Mouse (Mus musculus) small intestine, adult 2 months (tissue): ENCODE measurements around the gene Gm37240. TPM values are rescaled to one million over a fixed set of nuclear protein-coding genes. Genes with fewer than 3 reads are reported as not detected.
A peak's percentile ranks its signal among the peaks of the same experiment; 100 is the strongest.

ENCODE experiments used
- H3K27ac ChIP-seq: fragments of 200-500 bp; 2 replicates; pipeline ENCODE4 v1.5.1; 2012; ENCODE audit warnings: low read depth, low read length, control low read depth, inconsistent platforms; ENCODE audit not compliant: insufficient read depth
- H3K27me3 ChIP-seq: fragments of 200-500 bp; 2 replicates; pipeline ENCODE4 v1.6.1; 2012; ENCODE audit warnings: mild to moderate bottlenecking, moderate library complexity, low read length, inconsistent platforms; ENCODE audit not compliant: control insufficient read depth, insufficient read depth
- H3K36me3 ChIP-seq: fragments of 200-500 bp; 2 replicates; pipeline ENCODE4 v1.6.1; 2012; ENCODE audit warnings: mild to moderate bottlenecking, low read length, control low read depth, inconsistent platforms; ENCODE audit not compliant: control insufficient read depth, insufficient read depth
- H3K4me1 ChIP-seq: fragments of 200-500 bp; 2 replicates; pipeline ENCODE4 v1.6.1; 2012; ENCODE audit warnings: low read length, inconsistent platforms, mixed read lengths; ENCODE audit not compliant: control insufficient read depth, insufficient read depth, insufficient read length
- H3K4me3 ChIP-seq: fragments of 200-500 bp; 2 replicates; pipeline ENCODE4 v1.5.1; 2012; ENCODE audit warnings: low read depth, mild to moderate bottlenecking, control low read depth, inconsistent platforms, low read length, moderate library complexity
- CTCF ChIP-seq: fragments of 200-500 bp; IDR thresholded peaks from 2 replicates; pipeline ENCODE4 v1.5.1; 2012; ENCODE audit warnings: low read depth, mild to moderate bottlenecking, control low read depth, inconsistent platforms, low read length, moderate library complexity, mixed read lengths; ENCODE audit not compliant: insufficient replicate concordance, insufficient read length; ENCODE audit errors: extremely low read depth
- POLR2A ChIP-seq: fragments of 200-500 bp; IDR thresholded peaks from 2 replicates; pipeline ENCODE4 v1.6.1; 2012; ENCODE audit warnings: low read depth, mild to moderate bottlenecking, control low read depth, inconsistent platforms, low read length, moderate library complexity
- WGBS: fragments of 180-500 bp; shearing (Covaris S2); methylation state at CpG from one replicate; pipeline ENCODE4 v1.1.7; 2018; 5-methylcytosine and 5-hydroxymethylcytosine counted together
- polyA plus RNA-seq: library from polyadenylated mRNA; depleted of rRNA; stranded (reverse); fragments of >200 nt; gene quantifications from 2 replicates; pipeline ENCODE4 v1.2.3, GENCODE M21; 2012

The Gm37240 gene
- polyA plus RNA-seq, 1 experiment: 58.2 TPM

GRCm38 (mm10) chr3:84955011-84955775 lies 932.1 kb downstream of the Gm37240 start:
- WGBS: 94% methylated on average over 8 of the region's 8 CpGs
- H3K27me3 ChIP-seq: no peaks in the 10 kb centered on the region
- no peak for TF ChIP-seq POLR2A
- no peak for TF ChIP-seq CTCF
- peaks cover 8% of the 10 kb centered on the region for H3K36me3 ChIP-seq
- no peak overlapping the region for H3K4me3 ChIP-seq
- H3K4me1 ChIP-seq: no peaks in the 10 kb centered on the region
- H3K27ac ChIP-seq: no peak overlapping the region

DNA sequence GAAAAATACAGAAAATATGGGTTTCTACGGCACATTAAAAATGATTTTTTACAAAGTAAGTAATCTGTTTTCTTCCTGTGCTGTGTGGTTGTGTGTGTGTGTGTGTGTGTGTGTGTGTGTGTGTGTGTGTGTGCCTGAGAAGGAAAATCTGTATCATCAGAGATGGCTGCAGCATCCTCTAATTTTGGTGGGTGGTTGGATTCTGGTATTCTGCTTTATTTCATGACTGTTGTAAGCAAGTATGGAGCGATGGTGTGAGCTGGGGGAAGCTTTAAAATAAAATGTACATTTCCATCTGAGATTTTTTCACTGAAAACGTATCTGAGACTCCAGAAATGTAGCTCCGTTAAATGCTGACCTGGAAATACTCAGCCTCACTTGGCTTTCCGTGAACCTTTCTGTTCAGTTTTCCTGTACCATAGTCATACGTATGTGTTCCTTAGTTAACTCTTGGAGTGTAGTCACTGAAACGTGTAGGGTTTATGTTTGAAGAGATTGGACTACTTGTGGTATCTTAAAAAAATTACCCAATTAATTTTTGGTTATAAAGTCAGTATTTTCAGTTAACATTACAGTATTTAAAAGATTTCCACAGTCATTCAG lies 934.6 kb downstream of the Gm37240 start:
- H3K4me1 ChIP-seq: no peaks in the 10 kb centered on the region
- H3K36me3 ChIP-seq: no peaks in the 10 kb centered on the region; the same call in 1 of the 2 replicates
- H3K27ac ChIP-seq: no peak overlapping the region
- TF ChIP-seq CTCF (no peak), POLR2A (no peak)
- H3K4me3 ChIP-seq: no peak overlapping the region
- no peaks in the 10 kb centered on the region for H3K27me3 ChIP-seq
- 82% methylated on average over 7 of the region's 7 CpGs for WGBS

DNA sequence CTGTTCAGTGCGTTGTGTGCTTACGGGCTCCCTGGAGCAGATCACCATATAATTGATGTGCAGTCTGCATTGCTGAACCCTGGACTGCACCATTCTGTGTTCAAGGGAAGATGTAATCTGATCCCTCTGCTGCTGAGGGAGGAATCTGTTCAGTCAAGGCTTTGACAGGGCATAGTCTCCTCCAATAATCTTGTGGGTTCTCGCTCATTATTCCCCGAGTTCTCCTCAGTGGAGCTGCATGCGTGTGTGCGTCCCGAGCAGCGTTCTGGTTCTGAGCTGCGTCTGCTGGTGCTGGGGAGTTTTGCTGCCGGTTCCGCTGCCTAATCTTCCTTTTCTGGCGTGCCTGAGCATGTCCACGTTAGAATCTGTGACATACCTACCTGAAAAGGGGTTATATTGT lies 935.2 kb downstream of the Gm37240 start:
- Histone ChIP-seq H3K4me1 (no peaks in the 10 kb centered on the region), H3K27me3 (no peaks in the 10 kb centered on the region), H3K4me3 (peak overlapping the region; percentile 39), H3K27ac (no peak overlapping the region), H3K36me3 (no peaks in the 10 kb centered on the region; the same call in 1 of the 2 replicates)
- WGBS: 34% methylated on average over 13 of the region's 13 CpGs
- TF ChIP-seq CTCF: no peak
- TF ChIP-seq POLR2A: no peak

DNA sequence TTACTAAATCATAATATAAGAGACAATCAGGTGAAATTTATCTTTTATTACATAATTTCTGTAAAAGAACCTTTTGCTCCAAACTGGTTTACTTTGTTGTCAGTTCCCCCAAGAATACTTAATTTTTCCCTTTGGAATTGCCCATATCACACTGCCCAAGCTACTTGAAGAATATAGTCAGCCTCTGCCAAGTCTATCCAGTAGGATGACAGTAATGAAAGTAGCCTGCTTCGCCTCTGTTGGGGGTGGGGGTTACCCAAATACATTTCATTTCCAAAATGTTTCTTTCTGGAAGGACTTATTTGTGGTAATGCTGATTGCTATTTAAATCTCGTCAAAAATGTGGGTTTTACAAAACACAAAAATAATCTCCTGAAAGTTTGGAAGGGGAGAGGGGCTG lies 935.6 kb downstream of the Gm37240 start:
- no peak for TF ChIP-seq CTCF
- Histone ChIP-seq H3K4me3 (peak overlapping the region; percentile 31; the same call in 1 of the 2 replicates), H3K27ac (no peak overlapping the region), H3K4me1 (no peaks in the 10 kb centered on the region), H3K36me3 (no peaks in the 10 kb centered on the region; the same call in 1 of the 2 replicates), H3K27me3 (no peaks in the 10 kb centered on the region)
- 40% methylated on average over 2 of the region's 2 CpGs for WGBS

GRCm38 (mm10) chr3:84949387-84949786 lies 937.9 kb downstream of the Gm37240 start:
- no peaks in the 10 kb centered on the region for H3K36me3 ChIP-seq
- H3K4me3 ChIP-seq: no peak overlapping the region
- H3K27ac ChIP-seq: no peak overlapping the region
- no peaks in the 10 kb centered on the region for H3K4me1 ChIP-seq
- WGBS: 75% methylated on average over 4 of the region's 4 CpGs
- TF ChIP-seq POLR2A (no peak), CTCF (no peak)
- H3K27me3 ChIP-seq: no peaks in the 10 kb centered on the region

GRCm38 (mm10) chr3:84946381-84946780 lies 940.9 kb downstream of the Gm37240 start:
- Histone ChIP-seq H3K4me3 (no peak overlapping the region), H3K36me3 (no peaks in the 10 kb centered on the region), H3K27me3 (no peaks in the 10 kb centered on the region), H3K27ac (no peak overlapping the region), H3K4me1 (no peaks in the 10 kb centered on the region)
- WGBS: 92% methylated on average over 1 of the region's 1 CpGs
- TF ChIP-seq CTCF: no peak
- no peak for TF ChIP-seq POLR2A

GRCm38 (mm10) chr3:84944933-84945332 lies 942.4 kb downstream of the Gm37240 start:
- WGBS: 78% methylated on average over 3 of the region's 3 CpGs
- H3K4me1 ChIP-seq: no peaks in the 10 kb centered on the region
- no peak overlapping the region for H3K4me3 ChIP-seq
- H3K27ac ChIP-seq: no peak overlapping the region
- no peaks in the 10 kb centered on the region for H3K36me3 ChIP-seq
- no peaks in the 10 kb centered on the region for H3K27me3 ChIP-seq
- TF ChIP-seq POLR2A: no peak
- no peak for TF ChIP-seq CTCF
